Mouse (Mus musculus): ENCODE measurements around the gene Adk.

GRCm38 (mm10) chr14:21299743-21300142, 247.4 kb downstream of the Adk start:
- TF ChIP-seq CTCF (IDR thresholded peaks at IDR 0.05; ENCODE audit: low read depth, low read length) (no peak), POLR2A (IDR thresholded peaks at IDR 0.05; ENCODE audit: borderline replicate concordance, low read depth, low read length) (no peak)

Data from bone marrow macrophage, adult 2 months (primary cell).